Mouse (Mus musculus): Measurements from ENCODE around the gene Nedd9.

GRCm38 (mm10) chr13:41360272-41360815, 126.8 kb downstream of the Nedd9 start:
- TF ChIP-seq MAFK (IDR thresholded peaks at IDR 0.05; ENCODE audit: insufficient read depth, low read depth, low read length) (no peak), ZNF384 (IDR thresholded peaks at IDR 0.05; ENCODE audit: low read depth, low read length) (no peak), ZC3H11A (IDR thresholded peaks at IDR 0.05; ENCODE audit: borderline replicate concordance, low read depth, low read length) (no peak)

Data from ES-E14 (cell line).